Mouse (Mus musculus): ENCODE measurements at regions not wholly inside any gene's neighbourhood (a gene's known extent, or its start where the extent isn't known, plus 50 kb on each side); places are given as distances from the start of the nearest gene placed in this dataset.

- peak; percentile 82 for DNase-seq (ENCODE audit: low spot score)
Observed at GRCm38 (mm10) chr8:26443041-26443440, 323.7 kb downstream of the Gm45692 start.

GRCm38 (mm10) chr8:26443735-26444134 is 324.4 kb downstream of the Gm45692 start:
- DNase-seq (ENCODE audit: low spot score): no peak

GRCm38 (mm10) chr8:26445991-26446390 is 326.7 kb downstream of the Gm45692 start:
- no peak for DNase-seq (ENCODE audit: low spot score)

- no peak for DNase-seq (ENCODE audit: low spot score)
Observed at GRCm38 (mm10) chr8:26447886-26448640, 328.7 kb downstream of the Gm45692 start.

- DNase-seq (ENCODE audit: low spot score): no peak
Observed at GRCm38 (mm10) chr8:26449291-26449690, 330.0 kb downstream of the Gm45692 start.

GRCm38 (mm10) chr8:26450543-26450942 is 331.2 kb downstream of the Gm45692 start:
- no peak for DNase-seq (ENCODE audit: low spot score)

DNA sequence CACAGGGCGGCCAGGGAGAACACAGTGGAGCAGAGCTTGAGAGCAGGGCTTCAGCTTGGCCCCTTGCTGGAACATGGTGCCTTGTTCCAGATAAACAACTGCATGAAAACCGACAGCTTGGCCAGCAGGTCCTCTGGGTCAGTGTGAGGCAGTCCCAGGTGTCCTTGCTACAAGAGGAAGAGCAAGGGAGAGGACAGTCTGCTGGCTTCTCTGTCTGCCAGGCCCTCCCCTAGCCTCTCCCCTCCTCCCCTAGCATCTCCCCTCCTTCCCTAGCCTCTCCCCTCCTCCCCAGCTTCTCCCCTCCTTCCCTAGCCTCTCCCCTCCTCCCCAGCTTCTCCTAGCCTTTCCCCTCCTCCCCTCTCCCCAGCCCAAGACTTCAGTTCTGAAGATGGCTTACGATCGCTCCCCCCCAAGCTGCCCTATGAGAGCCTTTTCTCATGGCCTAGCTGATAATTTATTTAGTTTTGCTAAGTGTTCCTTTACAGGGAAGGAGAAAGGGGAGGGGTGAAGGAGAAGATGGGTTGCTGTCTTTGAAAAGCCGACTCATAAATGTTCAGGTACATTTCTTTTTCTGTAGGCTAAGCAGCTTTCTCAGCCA is 333.7 kb downstream of the Gm45692 start:
- no peak for DNase-seq (ENCODE audit: low spot score)

DNA sequence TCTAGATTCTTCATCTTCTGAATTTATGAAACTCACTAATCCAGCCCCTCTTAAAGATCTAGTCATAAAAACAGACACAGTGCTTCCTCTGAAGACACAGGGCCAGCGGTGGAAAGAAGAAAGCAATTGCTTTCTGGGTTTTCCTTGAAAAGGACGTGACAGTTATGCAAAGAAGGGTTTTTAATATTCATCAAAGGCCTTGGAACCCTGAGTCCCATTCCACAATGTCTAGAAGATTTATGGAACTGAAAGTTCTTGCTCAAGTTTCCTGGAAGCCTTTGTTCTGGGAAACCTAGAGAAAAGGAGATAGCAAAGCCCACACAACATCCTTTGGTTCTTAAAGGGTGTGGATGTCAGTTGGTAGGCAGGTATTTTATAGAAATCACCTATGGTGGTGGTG is 346.0 kb downstream of the Gm45692 start:
- no peak for DNase-seq (ENCODE audit: low spot score)

DNA sequence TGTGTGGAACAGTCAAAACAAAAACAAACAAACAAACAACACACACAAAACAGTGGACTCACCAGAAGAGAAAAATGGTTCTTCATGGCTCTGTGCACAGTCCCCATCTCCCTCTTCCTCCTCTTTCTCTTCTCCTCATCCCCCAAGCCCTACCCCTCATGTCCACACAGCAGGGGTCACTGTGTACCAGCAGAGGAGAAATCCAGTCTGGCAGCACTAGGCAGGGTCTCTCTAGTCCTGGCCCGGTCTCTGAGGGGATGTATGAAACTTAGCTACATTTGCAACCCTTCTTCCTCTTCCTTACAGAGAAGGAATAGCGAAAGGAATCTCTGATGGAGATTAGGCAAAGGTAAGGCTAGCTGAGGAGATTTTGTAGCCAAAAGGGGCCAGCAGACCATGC is 349.1 kb downstream of the Gm45692 start:
- no peak for DNase-seq (ENCODE audit: low spot score)

DNA sequence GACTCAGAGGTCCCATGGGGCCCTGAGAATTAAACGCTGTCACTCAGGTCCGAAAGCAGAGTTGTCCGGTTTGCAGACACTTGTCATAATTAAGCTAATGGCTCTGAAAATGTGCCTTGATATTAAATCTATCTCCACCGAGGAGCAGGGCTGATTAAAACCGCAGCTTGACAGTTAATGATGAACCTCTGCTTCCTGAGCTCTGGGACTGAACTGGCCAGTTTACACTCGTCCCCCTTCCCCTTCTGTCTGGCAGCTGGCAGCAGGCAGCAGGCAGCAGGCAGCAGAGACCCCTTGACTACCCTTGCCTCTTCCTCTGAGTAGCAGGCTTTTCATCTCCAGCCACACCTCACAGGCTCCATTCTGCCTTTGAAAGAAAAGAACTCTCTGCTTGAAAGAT is 350.4 kb downstream of the Gm45692 start:
- DNase-seq (ENCODE audit: low spot score): no peak

DNA sequence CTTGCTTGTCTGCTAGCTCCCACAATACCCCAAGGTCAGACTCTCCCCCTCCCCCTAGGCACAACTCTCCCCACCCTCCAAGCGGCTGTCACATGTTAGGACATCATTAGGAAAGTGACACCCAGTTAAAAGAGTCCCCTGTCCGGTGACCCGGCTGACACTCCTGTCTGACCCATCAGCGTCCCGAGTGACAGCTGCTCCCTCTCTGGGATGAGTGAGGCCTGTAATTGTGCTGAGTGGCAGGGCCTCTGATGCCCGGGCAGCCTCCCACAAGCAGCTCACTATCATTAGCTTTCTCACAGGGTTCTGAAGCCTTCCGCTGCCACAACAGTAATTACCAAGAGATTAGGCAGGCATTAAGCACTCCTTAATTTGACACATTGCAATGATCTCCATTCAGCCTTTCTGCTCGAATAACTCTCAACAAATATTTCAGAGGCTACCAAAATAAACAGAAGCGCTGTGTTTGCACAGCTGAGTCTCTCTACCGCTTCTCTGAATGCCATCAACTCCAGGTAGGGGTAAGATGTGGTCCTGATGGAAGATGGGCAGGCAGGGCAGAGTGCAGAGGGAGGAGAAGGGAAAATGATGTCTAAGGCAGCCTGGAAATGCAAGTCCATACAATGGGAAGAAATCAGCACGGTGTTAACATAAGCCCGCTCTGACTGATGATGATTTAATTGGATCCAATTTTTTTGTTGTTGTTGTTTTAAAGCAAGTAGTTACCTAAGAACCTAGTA is 352.6 kb downstream of the Gm45692 start:
- DNase-seq (ENCODE audit: low spot score): no peak

DNA sequence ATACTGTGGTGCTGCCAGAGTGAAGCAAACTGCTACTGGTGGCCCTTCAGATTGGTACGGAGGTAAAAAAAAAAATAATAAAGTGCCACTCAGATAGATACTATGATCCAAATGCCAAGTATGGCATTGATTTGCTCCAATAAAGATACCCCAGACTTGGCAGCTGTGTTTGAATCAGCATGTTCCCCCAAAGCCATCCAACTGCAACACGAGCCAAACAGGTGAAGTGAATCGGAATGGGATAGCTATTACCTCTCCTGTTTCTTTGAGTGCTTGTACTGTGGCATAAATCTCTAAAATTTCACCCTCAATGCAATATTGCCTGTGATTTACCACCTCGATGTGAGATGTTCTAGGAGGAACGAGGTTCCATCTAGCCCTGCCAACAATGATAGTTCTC is 365.4 kb downstream of the Gm45692 start:
- no peak for DNase-seq (ENCODE audit: low spot score)

GRCm38 (mm10) chr8:26487866-26488265 is 368.5 kb downstream of the Gm45692 start:
- no peak for DNase-seq (ENCODE audit: low spot score)

DNA sequence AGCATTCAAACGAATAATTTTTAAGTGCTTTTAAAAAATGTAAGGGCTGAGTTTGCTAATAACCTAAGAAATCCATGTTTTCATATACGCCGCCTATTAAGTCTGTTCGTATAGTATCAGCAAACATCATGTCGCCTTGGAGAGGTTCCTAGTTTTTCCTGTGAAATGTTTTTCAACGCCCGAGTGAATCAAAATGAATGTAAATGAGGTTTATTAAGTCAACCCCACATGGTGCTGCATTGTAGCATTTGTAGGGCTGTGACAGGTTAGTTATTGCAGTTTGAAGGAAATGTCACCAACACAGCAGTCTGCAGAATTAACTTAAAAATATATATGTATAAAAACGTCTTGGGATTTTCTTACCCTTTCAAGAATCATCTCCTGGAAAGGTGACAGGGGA is 369.3 kb downstream of the Gm45692 start:
- DNase-seq (ENCODE audit: low spot score): no peak

DNA sequence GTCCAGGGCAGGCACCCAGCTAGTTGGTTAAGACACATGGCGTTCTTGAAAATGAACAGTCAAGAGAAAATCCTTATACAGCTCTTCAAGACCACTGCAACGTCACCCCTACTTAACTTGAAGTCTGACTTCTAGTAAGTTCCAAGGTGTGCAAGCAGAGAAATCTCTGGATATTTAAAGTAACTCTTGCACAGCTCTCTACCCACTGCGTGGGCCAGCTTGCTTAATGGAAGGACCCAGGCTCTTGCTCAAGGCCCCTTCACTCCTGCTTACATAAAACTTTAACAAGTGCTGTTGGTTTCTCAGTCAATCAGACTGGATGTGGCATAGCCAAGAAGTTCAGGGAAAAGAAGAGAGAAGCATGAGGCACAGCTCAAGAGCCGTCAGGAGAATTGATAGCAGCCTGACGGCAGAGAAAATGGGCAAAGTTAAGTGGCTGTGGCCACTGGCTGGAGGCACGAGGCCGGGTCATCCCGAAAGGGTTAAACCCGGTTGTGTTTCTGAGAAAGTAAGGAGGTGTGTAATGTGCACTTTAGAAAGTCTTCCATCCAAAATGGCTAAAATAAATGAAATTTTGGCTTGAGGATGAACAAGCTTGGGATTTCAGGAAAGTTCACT is 382.0 kb downstream of the Gm45692 start:
- no peak for DNase-seq (ENCODE audit: low spot score)

DNA sequence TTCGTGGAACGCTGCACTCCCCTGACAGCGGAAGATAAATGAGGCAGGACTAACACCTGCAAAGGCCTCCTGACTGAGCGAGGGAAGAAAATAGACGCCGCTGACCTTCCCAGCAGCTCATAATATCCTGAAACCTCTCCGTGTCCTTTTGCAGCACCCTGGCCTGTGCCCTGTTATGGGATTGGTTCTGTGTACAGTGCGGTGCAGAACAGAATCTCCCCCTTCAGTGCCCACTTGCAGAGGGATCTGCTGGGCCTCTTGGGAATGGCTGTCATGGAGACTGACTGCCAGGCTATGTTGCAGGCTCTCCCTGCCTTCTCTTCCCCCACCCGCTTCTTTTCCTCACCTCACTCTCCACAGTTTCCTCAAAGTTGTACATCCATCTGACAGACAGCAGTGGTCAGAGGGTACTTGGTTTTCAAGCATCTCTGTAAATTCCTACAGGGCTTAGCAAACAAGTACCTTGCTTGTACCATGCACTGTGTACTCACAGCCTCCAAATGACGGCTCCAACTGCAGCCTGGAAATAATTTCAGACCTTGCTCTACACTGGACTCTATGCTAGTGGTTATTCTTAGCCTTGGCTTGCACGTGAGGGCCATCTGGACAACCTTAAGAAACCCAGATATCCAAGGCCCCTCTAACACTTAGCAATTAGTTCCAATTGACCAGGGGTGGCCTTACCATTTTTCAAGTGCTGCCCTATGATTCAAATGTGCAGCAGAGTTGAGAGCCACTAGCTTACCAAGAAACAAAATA is 382.7 kb downstream of the Gm45692 start:
- DNase-seq (ENCODE audit: low spot score): no peak

DNA sequence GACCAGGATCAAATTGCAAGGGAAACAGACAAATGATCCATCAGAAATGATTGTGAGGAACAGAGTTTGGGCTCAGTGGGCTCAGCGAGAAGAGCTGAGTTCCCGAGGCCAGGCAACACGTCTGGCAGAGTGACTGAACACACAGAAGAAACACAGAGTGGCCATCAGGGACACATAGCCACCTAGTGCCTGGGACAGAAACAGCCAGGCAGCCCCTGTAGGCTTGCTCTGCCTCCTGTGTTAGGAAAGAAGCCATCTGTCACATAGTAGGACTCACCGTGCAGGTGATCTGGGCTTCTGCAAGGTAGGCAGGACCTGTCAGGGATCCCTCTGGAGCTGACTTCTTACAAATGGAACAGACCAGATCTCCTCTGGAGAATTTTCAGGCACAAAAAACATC is 383.4 kb downstream of the Gm45692 start:
- no peak for DNase-seq (ENCODE audit: low spot score)

- no peak for DNase-seq (ENCODE audit: low spot score)
Observed at GRCm38 (mm10) chr8:26503918-26504317, 384.6 kb downstream of the Gm45692 start.

- no peak for DNase-seq (ENCODE audit: low spot score)
Observed at GRCm38 (mm10) chr8:26504319-26505035, 385.1 kb downstream of the Gm45692 start.

- DNase-seq (ENCODE audit: low spot score): no peak
Observed at GRCm38 (mm10) chr8:26507611-26508070, 388.3 kb downstream of the Gm45692 start.

GRCm38 (mm10) chr8:26509254-26509653 is 389.9 kb downstream of the Gm45692 start:
- DNase-seq (ENCODE audit: low spot score): no peak

Data from heart, adult 8-10 months (tissue).